Mouse (Mus musculus) midbrain, embryonic 13.5 days (tissue): ENCODE measurements at regions not wholly inside any gene's neighbourhood (a gene's known extent, or its start where the extent isn't known, plus 50 kb on each side); places are given as distances from the start of the nearest gene placed in this dataset.

ENCODE experiments used
- ATAC-seq: fragments of 200-750 bp; cut with Nextera tagmentation; 2 replicates; pipeline ENCODE4 v1.8.0; 2017; ENCODE audit warnings: mild to moderate bottlenecking, moderate TSS enrichment, moderate library complexity
- H3K27ac ChIP-seq: fragments of 300-500 bp; sonication (generic); 2 replicates; pipeline ENCODE4 v1.5.1; 2015; ENCODE audit warnings: inconsistent platforms, mild to moderate bottlenecking, moderate library complexity
- H3K27me3 ChIP-seq: fragments of 300-500 bp; sonication (generic); 2 replicates; pipeline ENCODE4 v1.6.1; 2015; ENCODE audit warnings: mild to moderate bottlenecking, inconsistent platforms
- H3K36me3 ChIP-seq: fragments of 300-500 bp; sonication (generic); 2 replicates; pipeline ENCODE4 v1.6.1; 2015; ENCODE audit warnings: mild to moderate bottlenecking, inconsistent platforms
- H3K4me1 ChIP-seq: fragments of 300-500 bp; sonication (generic); replicated peaks from 2 replicates; pipeline ENCODE4 v1.6.1; 2015; ENCODE audit warnings: inconsistent platforms
- H3K4me2 ChIP-seq: fragments of 300-500 bp; sonication (generic); replicated peaks from 2 replicates; pipeline ENCODE4 v1.6.1; 2015; ENCODE audit warnings: moderate library complexity, mild to moderate bottlenecking, inconsistent platforms
- H3K4me3 ChIP-seq: fragments of 300-500 bp; sonication (generic); replicated peaks from 2 replicates; pipeline ENCODE4 v1.5.1; 2015; ENCODE audit warnings: mild to moderate bottlenecking, inconsistent platforms
- H3K9ac ChIP-seq: fragments of 300-500 bp; sonication (generic); replicated peaks from 2 replicates; pipeline ENCODE4 v1.6.1; 2015; ENCODE audit warnings: mild to moderate bottlenecking, inconsistent platforms
- H3K9me3 ChIP-seq: fragments of 300-500 bp; sonication (generic); 2 replicates; pipeline ENCODE4 v1.6.1; 2016; ENCODE audit warnings: mild to moderate bottlenecking, inconsistent platforms
- WGBS: fragments of 180-500 bp; shearing (Covaris S2); methylation state at CpG from one replicate; pipeline ENCODE4 v1.1.7; 2015; 5-methylcytosine and 5-hydroxymethylcytosine counted together

DNA sequence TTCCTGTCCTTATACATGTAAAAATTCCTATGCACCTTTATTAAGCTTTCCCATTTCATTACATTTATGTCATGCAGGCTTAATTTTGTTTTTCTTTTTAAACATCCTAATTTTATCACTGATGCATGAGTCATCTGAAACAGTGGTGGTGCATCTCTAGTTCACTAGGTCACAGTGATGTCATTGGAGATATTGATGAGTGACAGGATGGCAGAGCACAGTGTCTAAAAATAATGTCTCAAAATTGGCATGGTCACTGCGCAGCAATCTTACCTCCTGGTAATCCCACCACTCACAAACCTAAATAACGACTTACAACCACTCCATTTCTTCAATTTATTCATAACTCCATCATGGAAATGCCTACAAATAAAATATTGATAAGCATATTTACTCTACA is 280.9 kb upstream of the Tmem229a start:
- WGBS, result 75% methylated on average over 2 of the region's 2 CpGs
- Histone ChIP-seq H3K27ac (no peak overlapping the region), H3K4me3 (no peak overlapping the region), H3K4me1 (peaks cover 4% of the 10 kb centered on the region; the same call in 1 of the 2 replicates), H3K9ac (no peak overlapping the region), H3K9me3 (no peaks in the 10 kb centered on the region), H3K4me2 (no peak overlapping the region), H3K27me3 (no peaks in the 10 kb centered on the region), H3K36me3 (no peaks in the 10 kb centered on the region)
- ATAC-seq, result peak; percentile 48; the same call in 1 of the 2 replicates

DNA sequence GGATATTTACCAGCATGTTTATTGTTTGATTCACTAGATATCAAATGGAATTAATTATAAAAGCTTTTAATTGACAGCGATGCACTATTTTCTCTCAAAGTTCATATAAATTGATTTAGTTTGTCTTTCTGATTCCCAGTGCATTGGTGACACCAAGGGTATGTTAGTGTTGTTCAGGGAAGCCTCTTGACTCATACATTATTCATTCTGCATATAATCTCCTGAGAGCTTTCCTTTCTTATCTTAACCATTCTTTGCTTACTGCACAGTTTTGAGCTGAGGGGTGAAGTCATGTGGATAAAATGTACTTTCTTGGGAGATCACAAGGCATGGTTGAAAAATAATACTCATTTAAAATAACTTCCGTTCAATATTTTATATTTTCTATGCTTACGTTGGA is 280.5 kb upstream of the Tmem229a start:
- no peak overlapping the region for H3K9ac ChIP-seq
- no peak overlapping the region for H3K27ac ChIP-seq
- peaks cover 4% of the 10 kb centered on the region; the same call in 1 of the 2 replicates for H3K4me1 ChIP-seq
- WGBS, result 66% methylated on average over 3 of the region's 3 CpGs
- H3K4me2 ChIP-seq, result no peak overlapping the region
- H3K27me3 ChIP-seq, result no peaks in the 10 kb centered on the region
- no peak overlapping the region for H3K4me3 ChIP-seq
- H3K9me3 ChIP-seq, result no peaks in the 10 kb centered on the region
- ATAC-seq, result peak; percentile 85
- no peaks in the 10 kb centered on the region for H3K36me3 ChIP-seq
